In the genomic region with DNA sequence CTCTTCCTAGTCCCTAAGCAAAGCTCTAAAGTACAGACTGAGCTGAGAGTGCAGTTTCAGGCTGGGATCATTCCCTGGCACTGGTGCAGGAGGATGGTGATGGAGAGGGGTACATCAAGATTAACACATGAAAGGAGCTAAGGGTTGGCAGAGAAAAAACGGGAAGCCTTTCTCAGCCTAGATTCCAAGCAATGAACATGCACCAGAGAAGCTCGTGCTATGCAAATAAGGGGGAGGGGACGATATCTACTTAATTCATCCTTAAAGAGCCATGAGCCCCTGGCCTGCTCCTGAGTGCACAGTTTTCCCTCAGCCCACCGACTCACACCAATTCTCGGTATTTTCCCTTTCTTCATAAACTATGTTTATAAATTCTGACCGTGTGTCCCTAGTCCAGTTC, we compare ENCODE assay signal across 26 mouse cellular contexts.
DNase-seq lines count a peak whose midpoint lies in the region; ATAC-seq and TF ChIP-seq lines count a peak whose summit lies in the region.
"Had no signal": no experiment of that assay in that cellular context is flagged by ENCODE, and none has a peak within 500 bp of the region (broad histone marks: within the 10 kb centered on the region; RNA-seq: fewer than 3 reads in every experiment).

No protein-coding gene starts in this region.

- ATAC-seq in forebrain, embryonic 14.5 days = peak; percentile 50; the same call in 1 of the 2 replicates
- ATAC-seq in forebrain, embryonic 13.5 days = no peak
- peak; percentile 50; the same call in 1 of the 2 replicates for ATAC-seq in forebrain, postnatal 0 days
- ATAC-seq in lung, embryonic 15.5 days (ENCODE audit: borderline replicate concordance, extremely low read depth, low FRiP score, low TSS enrichment) = no peak
- ATAC-seq in midbrain, postnatal 0 days (ENCODE audit: low FRiP score) = no peak
- ATAC-seq: intestine, postnatal 0 days; Patski had no signal

- no peak overlapping the region for H3K4me2 ChIP-seq in forebrain, embryonic 14.5 days (ENCODE audit: low read length)
- no peak overlapping the region for H3K4me2 ChIP-seq in forebrain, embryonic 13.5 days
- no peak overlapping the region for H3K4me2 ChIP-seq in forebrain, postnatal 0 days (ENCODE audit: low read depth)
- no peak overlapping the region for H3K4me2 ChIP-seq in lung, embryonic 15.5 days
- H3K4me2 ChIP-seq in midbrain, postnatal 0 days (ENCODE audit: low read depth, low read length, poor library complexity, severe bottlenecking) = no peak overlapping the region
- H3K4me2 ChIP-seq: heart, embryonic 13.5 days; hindbrain, embryonic 12.5 days; hindbrain, embryonic 15.5 days had no signal

- TF ChIP-seq CTCF in forebrain, postnatal 0 days (IDR thresholded peaks at IDR 0.05; ENCODE audit: low read depth) = no peak
- TF ChIP-seq CTCF in midbrain, postnatal 0 days (IDR thresholded peaks at IDR 0.05) = no peak

- H3K27me3 ChIP-seq in forebrain, embryonic 14.5 days (replicated peaks; ENCODE audit: control insufficient read depth, insufficient read depth, low read length) = no peaks in the 10 kb centered on the region
- no peaks in the 10 kb centered on the region for H3K27me3 ChIP-seq in forebrain, embryonic 13.5 days
- no peaks in the 10 kb centered on the region for H3K27me3 ChIP-seq in forebrain, postnatal 0 days (ENCODE audit: insufficient read depth, low read length)
- H3K27me3 ChIP-seq in forebrain, embryonic 10.5 days (ENCODE audit: poor library complexity, severe bottlenecking) = no peaks in the 10 kb centered on the region
- H3K27me3 ChIP-seq in lung, embryonic 15.5 days = no peaks in the 10 kb centered on the region
- H3K27me3 ChIP-seq in midbrain, postnatal 0 days (ENCODE audit: insufficient read depth, low read length) = no peaks in the 10 kb centered on the region
- H3K27me3 ChIP-seq in midbrain, embryonic 10.5 days (ENCODE audit: low read depth, poor library complexity, severe bottlenecking) = no peaks in the 10 kb centered on the region; the same call in 1 of the 2 replicates
- H3K27me3 ChIP-seq: CH12.LX; hindbrain, embryonic 12.5 days; hindbrain, embryonic 15.5 days; Patski had no signal

- H3K9ac ChIP-seq in forebrain, embryonic 14.5 days (ENCODE audit: low read length) = no peak overlapping the region
- H3K9ac ChIP-seq in forebrain, embryonic 13.5 days = no peak overlapping the region
- no peak overlapping the region for H3K9ac ChIP-seq in forebrain, postnatal 0 days
- no peak overlapping the region for H3K9ac ChIP-seq in lung, embryonic 15.5 days
- no peak overlapping the region for H3K9ac ChIP-seq in midbrain, postnatal 0 days (replicated peaks; ENCODE audit: low read length, poor library complexity, severe bottlenecking)
- H3K9ac ChIP-seq: heart, embryonic 13.5 days; hindbrain, embryonic 12.5 days; hindbrain, embryonic 15.5 days had no signal

- no peak overlapping the region for H3K27ac ChIP-seq in forebrain, embryonic 14.5 days (ENCODE audit: low read depth, low read length)
- no peak overlapping the region for H3K27ac ChIP-seq in forebrain, embryonic 13.5 days
- no peak overlapping the region for H3K27ac ChIP-seq in forebrain, postnatal 0 days (ENCODE audit: low read depth, low read length)
- H3K27ac ChIP-seq in forebrain, embryonic 10.5 days = no peak overlapping the region
- peak overlapping the region; percentile 38; the same call in 1 of the 2 replicates for H3K27ac ChIP-seq in lung, embryonic 15.5 days
- no peak overlapping the region for H3K27ac ChIP-seq in midbrain, postnatal 0 days (ENCODE audit: low read depth, low read length)
- no peak overlapping the region for H3K27ac ChIP-seq in midbrain, embryonic 10.5 days (replicated peaks)
- H3K27ac ChIP-seq: heart, adult 2 months; heart, embryonic 10.5 days; heart, embryonic 13.5 days; hindbrain, embryonic 12.5 days; hindbrain, embryonic 15.5 days had no signal

- no peaks in the 10 kb centered on the region for H3K9me3 ChIP-seq in forebrain, embryonic 14.5 days (replicated peaks; ENCODE audit: control insufficient read depth, low read length)
- H3K9me3 ChIP-seq in forebrain, embryonic 13.5 days (replicated peaks) = no peaks in the 10 kb centered on the region
- H3K9me3 ChIP-seq in forebrain, postnatal 0 days (ENCODE audit: low read length) = no peaks in the 10 kb centered on the region
- H3K9me3 ChIP-seq in forebrain, embryonic 10.5 days = no peaks in the 10 kb centered on the region
- no peaks in the 10 kb centered on the region for H3K9me3 ChIP-seq in lung, embryonic 15.5 days
- H3K9me3 ChIP-seq in midbrain, postnatal 0 days (ENCODE audit: low read length) = no peaks in the 10 kb centered on the region
- no peaks in the 10 kb centered on the region for H3K9me3 ChIP-seq in midbrain, embryonic 10.5 days (replicated peaks)
- H3K9me3 ChIP-seq: G1E; heart, embryonic 10.5 days; heart, embryonic 13.5 days; hindbrain, embryonic 12.5 days; hindbrain, embryonic 15.5 days had no signal

- WGBS in forebrain, embryonic 14.5 days = 21% methylated on average over 6 of the region's 6 CpGs
- 19% methylated on average over 6 of the region's 6 CpGs for WGBS in forebrain, embryonic 13.5 days
- 23% methylated on average over 6 of the region's 6 CpGs for WGBS in forebrain, postnatal 0 days
- WGBS in forebrain, embryonic 10.5 days = 42% methylated on average over 6 of the region's 6 CpGs
- WGBS in lung, embryonic 15.5 days = 34% methylated on average over 6 of the region's 6 CpGs
- 23% methylated on average over 6 of the region's 6 CpGs for WGBS in midbrain, postnatal 0 days
- 39% methylated on average over 6 of the region's 6 CpGs for WGBS in midbrain, embryonic 10.5 days

- peaks cover 3% of the 10 kb centered on the region; the same call in 1 of the 2 replicates for H3K4me1 ChIP-seq in forebrain, embryonic 14.5 days (ENCODE audit: control insufficient read depth, insufficient read depth, low read length)
- H3K4me1 ChIP-seq in forebrain, embryonic 13.5 days = peaks cover 18% of the 10 kb centered on the region
- no peaks in the 10 kb centered on the region for H3K4me1 ChIP-seq in forebrain, postnatal 0 days (ENCODE audit: insufficient read depth)
- H3K4me1 ChIP-seq in forebrain, embryonic 10.5 days = peaks cover 19% of the 10 kb centered on the region
- H3K4me1 ChIP-seq in lung, embryonic 15.5 days = no peaks in the 10 kb centered on the region
- H3K4me1 ChIP-seq in midbrain, postnatal 0 days (ENCODE audit: insufficient read depth, low read length) = no peaks in the 10 kb centered on the region
- H3K4me1 ChIP-seq in midbrain, embryonic 10.5 days = peaks cover 20% of the 10 kb centered on the region
- H3K4me1 ChIP-seq: heart, embryonic 10.5 days; heart, embryonic 13.5 days had no signal

- H3K4me3 ChIP-seq in forebrain, embryonic 14.5 days (ENCODE audit: low read depth, low read length) = no peak overlapping the region
- H3K4me3 ChIP-seq in forebrain, embryonic 13.5 days = no peak overlapping the region
- H3K4me3 ChIP-seq in forebrain, postnatal 0 days (ENCODE audit: low read depth, low read length) = no peak overlapping the region
- no peak overlapping the region for H3K4me3 ChIP-seq in forebrain, embryonic 10.5 days
- H3K4me3 ChIP-seq in lung, embryonic 15.5 days = no peak overlapping the region
- no peak overlapping the region for H3K4me3 ChIP-seq in midbrain, postnatal 0 days (ENCODE audit: low read depth, low read length)
- H3K4me3 ChIP-seq in midbrain, embryonic 10.5 days = no peak overlapping the region
- H3K4me3 ChIP-seq: heart, adult 2 months; heart, embryonic 10.5 days; heart, embryonic 13.5 days; hindbrain, embryonic 12.5 days; hindbrain, embryonic 15.5 days had no signal

- H3K36me3 ChIP-seq in forebrain, embryonic 14.5 days (ENCODE audit: control insufficient read depth, insufficient read depth, low read length) = no peaks in the 10 kb centered on the region
- H3K36me3 ChIP-seq in forebrain, embryonic 13.5 days (ENCODE audit: poor library complexity, severe bottlenecking) = no peaks in the 10 kb centered on the region
- H3K36me3 ChIP-seq in forebrain, postnatal 0 days (ENCODE audit: insufficient read depth) = no peaks in the 10 kb centered on the region
- no peaks in the 10 kb centered on the region for H3K36me3 ChIP-seq in forebrain, embryonic 10.5 days (replicated peaks)
- no peaks in the 10 kb centered on the region for H3K36me3 ChIP-seq in lung, embryonic 15.5 days
- no peaks in the 10 kb centered on the region for H3K36me3 ChIP-seq in midbrain, postnatal 0 days (ENCODE audit: insufficient read depth, low read length)
- H3K36me3 ChIP-seq in midbrain, embryonic 10.5 days = no peaks in the 10 kb centered on the region
- H3K36me3 ChIP-seq: G1E; heart, embryonic 10.5 days; heart, embryonic 13.5 days; hindbrain, embryonic 12.5 days; hindbrain, embryonic 15.5 days had no signal

- DNase-seq in forebrain, embryonic 14.5 days (ENCODE audit: low spot score) = peak; percentile 68
- DNase-seq in forebrain, postnatal 0 days = no peak
- no peak for DNase-seq in forebrain, embryonic 10.5 days (ENCODE audit: extremely low spot score, low spot score)
- no peak for DNase-seq in lung, postnatal 14 days
- DNase-seq in midbrain, postnatal 0 days (ENCODE audit: low spot score) = peak; percentile 10
- DNase-seq in midbrain, embryonic 10.5 days (ENCODE audit: low spot score) = no peak
- DNase-seq: adrenal gland, postnatal 10 days; adrenal gland, postnatal 36 days; B cell, adult 2 months; cerebellum, adult 11 months; cerebellum, adult 2 months; cerebellum, adult 9-11 months; cerebellum, postnatal 25 days; gastrocnemius, postnatal 25 days; heart, adult 2 months; heart, postnatal 14 days had no signal

Comparison
In these comparisons a context has a peak if more than half of its experiments do, and no peak if none do; other contexts are left out.
1. ATAC-seq: peak in forebrain, embryonic 14.5 days (single experiment) and forebrain, postnatal 0 days (single experiment); none in forebrain, embryonic 13.5 days (single experiment), lung, embryonic 15.5 days (single experiment) and midbrain, postnatal 0 days (single experiment).
2. DNase-seq: peak in forebrain, embryonic 14.5 days (single experiment) and midbrain, postnatal 0 days (single experiment); none in forebrain, postnatal 0 days (single experiment), forebrain, embryonic 10.5 days (single experiment), lung, postnatal 14 days (single experiment) and midbrain, embryonic 10.5 days (single experiment).